Mouse (Mus musculus): ENCODE measurements around the gene Rhd.
A peak's percentile ranks its signal among the peaks of the same experiment; 100 is the strongest.
"Not testable (repeated sequence)": the region's sequence is repeated elsewhere in the genome, so short reads cannot be mapped to it uniquely, and the experiment has no call there.

Gene Rhd

DNA sequence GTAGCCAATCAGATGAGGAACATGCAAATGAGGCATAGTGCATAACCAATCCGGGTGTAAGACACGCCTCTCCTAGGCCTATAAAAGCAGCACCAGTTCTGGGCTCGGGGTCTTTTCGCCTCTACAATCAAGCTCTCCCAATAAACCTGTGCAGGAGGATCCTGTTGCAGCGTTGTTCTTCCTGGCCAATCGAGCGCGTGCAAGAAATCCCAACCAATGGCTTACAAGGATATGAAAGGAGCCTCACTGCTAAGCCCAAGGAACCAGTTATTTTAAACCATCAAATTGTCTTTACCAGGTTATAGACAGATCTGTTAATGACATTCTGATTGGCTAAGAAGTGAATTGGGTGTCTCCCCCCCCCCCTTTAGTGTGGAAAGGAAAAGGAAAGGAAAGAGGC, 47.1 kb downstream of the Rhd start:
- DNase-seq (ENCODE audit: low spot score) = not testable (repeated sequence)

GRCm38 (mm10) chr4:134913413-134913812, 49.1 kb downstream of the Rhd start:
- peak; percentile 74 for DNase-seq (ENCODE audit: low spot score)

- peak; percentile 25 for DNase-seq (ENCODE audit: low spot score)
Observed at GRCm38 (mm10) chr4:134914122-134914863, 50.0 kb downstream of the Rhd start.

GRCm38 (mm10) chr4:134914864-134915209, 50.5 kb downstream of the Rhd start, which contains the start of gene Tmem50a:
Tmem50a (minus strand) TSS chr4:134915024.
- peak; percentile 94 for DNase-seq (ENCODE audit: low spot score)

GRCm38 (mm10) chr4:134915223-134916050, 51.1 kb downstream of the Rhd start:
- no peak for DNase-seq (ENCODE audit: low spot score)

DNA sequence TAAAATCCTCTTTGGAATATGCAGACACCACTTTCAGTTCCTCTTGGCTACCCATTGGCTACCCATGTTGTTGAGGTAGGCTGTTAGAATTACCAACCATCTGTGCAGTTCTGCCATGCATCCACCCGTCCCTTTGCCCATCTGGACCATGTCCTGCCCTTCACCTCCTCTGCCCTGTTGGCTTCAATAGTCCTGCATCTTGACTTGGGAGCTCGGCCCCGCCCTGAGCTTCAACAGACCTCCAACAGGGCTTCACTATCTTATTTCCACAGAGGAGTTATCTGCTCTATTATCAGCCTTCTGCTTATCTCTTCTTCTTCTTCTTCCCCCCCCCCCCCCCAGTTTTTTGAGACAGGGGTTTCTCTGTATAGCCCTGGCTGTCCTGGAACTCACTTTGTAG, 52.9 kb downstream of the Rhd start:
- DNase-seq (ENCODE audit: low spot score) = no peak

- peak; percentile 93 for DNase-seq (ENCODE audit: low spot score)
Observed at GRCm38 (mm10) chr4:134918381-134918780, 54.0 kb downstream of the Rhd start.

- DNase-seq (ENCODE audit: low spot score) = no peak
Observed at GRCm38 (mm10) chr4:134919733-134920540, 55.6 kb downstream of the Rhd start.

- DNase-seq (ENCODE audit: low spot score) = no peak
Observed at GRCm38 (mm10) chr4:134920631-134921030, 56.3 kb downstream of the Rhd start.

DNA sequence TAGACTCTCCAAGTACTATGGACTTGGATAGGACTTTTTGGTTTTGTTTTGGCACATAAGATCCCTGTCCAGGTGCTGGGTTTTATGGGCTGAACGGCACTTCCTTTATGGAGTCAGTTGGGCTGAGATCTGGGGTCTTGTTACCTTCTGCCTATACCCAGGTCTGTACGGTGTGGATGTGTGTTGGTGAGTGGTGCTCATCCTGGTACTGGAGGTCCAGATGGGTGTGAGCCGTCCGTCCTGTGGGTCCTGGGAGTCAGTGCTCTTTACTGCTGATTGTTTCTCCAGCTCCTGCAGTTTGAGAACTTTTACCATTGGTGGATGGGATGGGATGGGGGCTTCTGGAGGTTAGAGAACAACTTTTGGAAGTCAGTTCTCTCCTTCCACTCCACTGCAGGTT, 57.4 kb downstream of the Rhd start:
- DNase-seq (ENCODE audit: low spot score) = no peak

GRCm38 (mm10) chr4:134922111-134922924, 58.0 kb downstream of the Rhd start:
- no peak for DNase-seq (ENCODE audit: low spot score)

DNA sequence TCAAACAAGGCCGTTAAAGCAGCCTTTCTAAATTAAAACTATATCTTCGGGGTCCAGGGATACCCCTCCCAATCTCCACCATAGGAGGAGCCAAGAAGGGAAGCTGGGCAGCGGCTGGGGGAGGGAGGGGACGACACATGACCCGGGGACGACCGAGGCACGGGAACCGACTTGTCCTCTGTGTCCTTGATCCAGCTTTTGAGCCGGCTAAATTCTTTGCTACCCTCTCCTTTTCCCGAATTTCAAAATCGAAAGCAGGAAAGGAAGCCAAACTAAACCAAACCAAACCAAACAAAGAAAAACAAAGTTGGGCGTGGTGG, 58.5 kb downstream of the Rhd start:
- peak; percentile 80 for DNase-seq (ENCODE audit: low spot score)

- peak; percentile 98 for DNase-seq (ENCODE audit: low spot score)
Observed at GRCm38 (mm10) chr4:134923258-134924018, 59.1 kb downstream of the Rhd start, which contains the start of gene Rsrp1. Rsrp1 (plus strand) TSS chr4:134923592.

GRCm38 (mm10) chr4:134924019-134924741, 59.8 kb downstream of the Rhd start:
- DNase-seq (ENCODE audit: low spot score) = peak; percentile 90

GRCm38 (mm10) chr4:134925206-134925605, 60.9 kb downstream of the Rhd start:
- peak; percentile 82 for DNase-seq (ENCODE audit: low spot score)

GRCm38 (mm10) chr4:134927815-134928463, 63.6 kb downstream of the Rhd start:
- DNase-seq (ENCODE audit: low spot score) = peak; percentile 51

DNA sequence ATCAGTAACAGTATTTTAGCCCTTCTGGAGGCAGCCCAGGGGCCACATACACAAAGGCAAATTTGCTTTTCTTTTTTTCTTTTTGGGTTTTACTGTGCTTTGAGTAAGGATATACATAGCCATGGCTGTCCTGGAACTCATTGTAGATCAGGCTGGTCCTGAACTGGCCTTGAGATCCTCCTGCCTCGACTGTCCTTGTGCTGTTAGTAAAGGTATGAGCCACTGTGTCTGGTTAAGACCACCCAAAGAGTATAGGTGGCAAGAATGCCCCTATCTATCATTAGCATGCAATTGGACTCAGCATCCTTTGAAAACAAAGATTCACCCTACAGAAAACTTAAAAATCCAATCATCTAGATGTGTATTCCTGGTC, 64.1 kb downstream of the Rhd start:
- DNase-seq (ENCODE audit: low spot score) = no peak

- DNase-seq (ENCODE audit: low spot score) = peak; percentile 49
Observed at GRCm38 (mm10) chr4:134929536-134929935, 65.2 kb downstream of the Rhd start.

DNA sequence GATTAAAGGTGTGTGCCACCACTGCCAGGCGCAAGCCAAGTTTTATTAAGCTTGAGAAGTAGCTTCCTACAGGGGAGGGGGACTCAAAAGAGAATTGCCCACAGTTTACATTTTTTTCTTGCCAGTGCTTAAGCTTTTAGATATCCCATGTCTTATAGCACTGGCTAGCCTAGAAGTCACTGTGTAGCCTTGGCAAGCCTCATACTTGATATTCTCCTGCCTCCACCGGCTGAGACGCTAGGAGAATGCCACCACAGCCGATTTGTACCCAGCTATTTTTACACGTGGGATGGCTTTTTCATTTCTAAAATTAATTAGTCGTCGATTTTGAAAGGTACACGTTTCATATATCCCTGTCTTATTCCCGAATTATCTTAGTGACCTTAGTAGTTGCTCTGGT, 65.9 kb downstream of the Rhd start:
- DNase-seq (ENCODE audit: low spot score) = no peak
